Mouse (Mus musculus) liver, embryonic 14.5 days (tissue): ENCODE results near the gene Casp9.

Experiments used
- CTCF ChIP-seq: IDR thresholded peaks from 2 replicates; pipeline ENCODE4 v1.5.1; 2016; ENCODE audit warnings: antibody characterized with exemption, low read depth, control low read depth
- EP300 ChIP-seq: IDR thresholded peaks from 2 replicates; pipeline ENCODE4 v1.6.1; 2016; ENCODE audit warnings: antibody characterized with exemption, low read depth

DNA sequence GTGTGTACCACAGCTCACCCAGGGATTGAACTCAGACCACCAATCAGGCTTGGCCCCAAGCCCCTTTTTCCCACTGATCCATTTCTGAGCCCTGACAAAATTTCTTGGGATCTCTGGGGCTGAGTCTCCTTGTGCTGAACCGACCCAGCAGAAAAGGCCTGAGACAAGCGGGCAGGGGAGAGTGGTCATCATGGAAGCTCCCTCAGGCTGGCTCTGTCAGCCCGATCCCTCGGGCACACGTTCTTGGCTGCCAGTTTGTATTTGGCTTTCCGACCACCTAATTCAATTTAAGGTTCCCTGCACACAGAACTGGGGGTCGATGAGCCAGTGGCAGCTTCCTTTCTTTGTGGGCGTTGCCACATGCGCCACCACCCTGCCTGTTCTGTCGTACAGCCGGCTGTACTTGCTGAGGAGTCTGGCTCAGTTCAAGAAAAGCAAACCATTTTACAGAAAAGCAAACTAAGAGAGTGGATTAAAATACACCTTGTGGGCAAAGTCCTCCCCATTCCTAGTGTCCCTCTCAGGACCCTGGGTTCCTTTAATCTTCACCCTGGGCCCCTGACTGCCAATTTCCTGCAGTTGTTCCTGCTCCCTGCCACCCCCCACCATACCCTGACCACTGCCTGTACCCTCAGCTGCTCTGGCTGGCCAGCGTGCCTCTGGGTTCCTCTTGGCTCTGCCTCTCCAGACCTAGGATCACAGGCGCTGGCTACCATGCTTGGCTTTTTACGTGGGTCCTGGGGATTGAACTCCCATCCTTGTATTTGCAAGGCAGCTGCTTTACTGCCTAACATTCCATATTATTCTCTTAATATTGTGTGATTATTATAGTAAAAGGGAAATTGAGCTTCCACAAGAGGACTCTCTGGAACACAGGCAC lies 23.6 kb downstream of the Casp9 start:
- TF ChIP-seq CTCF (no peak), EP300 (no peak)
